Mouse (Mus musculus) intestine, embryonic 16.5 days (tissue): Measurements from ENCODE around the gene Akr1cl. TPM values are rescaled to one million over a fixed set of nuclear protein-coding genes. Genes with fewer than 3 reads are reported as not detected.

Experiments
- ATAC-seq: fragments of 200-750 bp; cut with Nextera tagmentation; 2 replicates; pipeline ENCODE4 v1.8.0; 2017; ENCODE audit warnings: moderate TSS enrichment, moderate library complexity
- H3K27ac ChIP-seq: fragments of 300-500 bp; sonication (generic); 2 replicates; pipeline ENCODE4 v1.5.1; 2014; ENCODE audit warnings: mild to moderate bottlenecking, low read length
- H3K27me3 ChIP-seq: fragments of 300-500 bp; sonication (generic); replicated peaks from 2 replicates; pipeline ENCODE4 v1.6.1; 2014; ENCODE audit warnings: low read length, control low read depth, mixed read lengths; ENCODE audit not compliant: control insufficient read depth, insufficient read depth
- H3K36me3 ChIP-seq: fragments of 300-500 bp; sonication (generic); 2 replicates; pipeline ENCODE4 v1.6.1; 2014; ENCODE audit warnings: low read length, control low read depth; ENCODE audit not compliant: control insufficient read depth, insufficient read depth
- H3K4me1 ChIP-seq: fragments of 300-500 bp; sonication (generic); 2 replicates; pipeline ENCODE4 v1.6.1; 2014; ENCODE audit warnings: low read length, control low read depth, mixed read lengths; ENCODE audit not compliant: control insufficient read depth, insufficient read depth
- H3K4me2 ChIP-seq: fragments of 300-500 bp; sonication (generic); 2 replicates; pipeline ENCODE4 v1.6.1; 2014; ENCODE audit warnings: low read depth, low read length, control low read depth
- H3K4me3 ChIP-seq: fragments of 300-500 bp; sonication (generic); 2 replicates; pipeline ENCODE4 v1.5.1; 2014; ENCODE audit warnings: mild to moderate bottlenecking, low read length
- H3K9ac ChIP-seq: fragments of 300-500 bp; sonication (generic); 2 replicates; pipeline ENCODE4 v1.6.1; 2014; ENCODE audit warnings: low read depth, low read length
- H3K9me3 ChIP-seq: fragments of 300-500 bp; sonication (generic); 2 replicates; pipeline ENCODE4 v1.6.1; 2016; ENCODE audit warnings: low read length, control low read depth; ENCODE audit not compliant: control insufficient read depth
- WGBS: fragments of 180-500 bp; shearing (Covaris S2); extraction: QIAGEN DNeasy Blood & Tissue Kit; methylation state at CpG from one replicate; pipeline ENCODE4 v1.1.7; 2014; 5-methylcytosine and 5-hydroxymethylcytosine counted together
- polyA plus RNA-seq: library from polyadenylated mRNA; unstranded; fragments of >200 nt; fragmentation: Nextera tagmentation; extraction: Ambion mirVana; gene quantifications from 2 replicates; pipeline ENCODE4 v1.2.1, GENCODE M21; 2015

Gene Akr1cl
- polyA plus RNA-seq, 1 experiment from 2014 or later, result 1.4 TPM

GRCm38 (mm10) chr1:64970685-64971084, 61.9 kb downstream of the Akr1cl start:
- Histone ChIP-seq H3K27ac (no peak overlapping the region), H3K4me1 (no peaks in the 10 kb centered on the region), H3K36me3 (no peaks in the 10 kb centered on the region), H3K27me3 (no peaks in the 10 kb centered on the region), H3K4me3 (no peak overlapping the region), H3K4me2 (no peak overlapping the region), H3K9me3 (no peaks in the 10 kb centered on the region), H3K9ac (no peak overlapping the region)
- no peak for ATAC-seq
- WGBS, result 63% methylated on average over 5 of the region's 5 CpGs

Other genes starting within 250 kb of the Akr1cl start
- 3.4 and 3.9 TPM in 2 replicates for gene Plekhm3, start 75.9 kb downstream of the Akr1cl start, polyA plus RNA-seq
- not detected in 2 replicates for gene Cryge, start 18.4 kb upstream of the Akr1cl start, polyA plus RNA-seq
- not detected in 2 replicates for gene Crygd, start 30.7 kb upstream of the Akr1cl start, polyA plus RNA-seq
- not detected in 2 replicates for gene Crygc, start 40.9 kb upstream of the Akr1cl start, polyA plus RNA-seq
- not detected in 2 replicates for gene Crygb, start 49.5 kb upstream of the Akr1cl start, polyA plus RNA-seq
- not detected in 2 replicates for gene Cryga, start 70.6 kb upstream of the Akr1cl start, polyA plus RNA-seq
- not detected in 2 replicates for gene Gm28845, start 86.8 kb upstream of the Akr1cl start, polyA plus RNA-seq
- 0.34 TPM in 1 of 2 replicates, not detected in the other for gene D630023F18Rik, start 90.5 kb upstream of the Akr1cl start, polyA plus RNA-seq
- 302 and 321 TPM in 2 replicates for gene Idh1, start 153.7 kb upstream of the Akr1cl start, polyA plus RNA-seq
- gene Pikfyve, start 153.9 kb upstream of the Akr1cl start, polyA plus RNA-seq, result 6.2 and 8.8 TPM in 2 replicates
- 0.07 TPM in 1 of 2 replicates, not detected in the other for gene Pth2r, start 249.3 kb upstream of the Akr1cl start, polyA plus RNA-seq